Mouse (Mus musculus) ES-Bruce4 (cell line): ENCODE measurements around the gene Pram1.

ENCODE experiments used
- CTCF ChIP-seq: IDR thresholded peaks from one replicate; pipeline ENCODE4 v1.8.1; 2011; ENCODE audit warnings: low read depth, low read length
- EP300 ChIP-seq: IDR thresholded peaks from 2 replicates; pipeline ENCODE4 v1.6.1; 2011; ENCODE audit warnings: low read depth, low read length; ENCODE audit not compliant: insufficient read depth
- POLR2A ChIP-seq: IDR thresholded peaks from one replicate; pipeline ENCODE4 v1.8.1; 2011; ENCODE audit warnings: low read length; ENCODE audit not compliant: insufficient read depth

GRCm38 (mm10) chr17:33675452-33675851 lies 37.6 kb downstream of the Pram1 start:
- TF ChIP-seq CTCF (no peak), POLR2A (no peak), EP300 (no peak)
